Mouse (Mus musculus) thymus, postnatal 14 days (tissue): ENCODE data around the gene Spink4.

ENCODE experiments used
- DNase-seq: peaks from one replicate; pipeline ENCODE4 v3.0.0; 2021

Spink4 gene

DNA sequence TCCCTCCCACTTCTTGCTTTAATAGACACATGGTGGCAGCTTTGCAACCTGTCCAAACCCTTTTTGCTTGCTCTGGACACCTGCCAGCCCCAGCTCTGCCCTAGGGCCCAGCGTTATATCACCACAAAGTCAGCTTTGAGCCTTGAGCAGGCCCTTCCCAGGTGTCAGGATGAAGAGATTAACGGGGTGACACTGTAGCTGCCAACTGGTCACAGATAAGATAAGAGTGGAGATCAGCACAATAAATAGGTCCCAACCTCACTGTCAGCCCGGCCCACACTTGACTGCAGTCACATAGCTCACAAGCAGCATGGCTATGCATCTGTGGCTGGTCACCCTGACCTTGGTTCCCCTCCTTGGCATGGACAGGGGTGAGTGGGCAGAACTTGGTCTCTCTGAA, at the start of gene Spink4:
Spink4 (plus strand) TSS at position 268 of the 400 bp plus-strand sequence.
- no peak for DNase-seq

DNA sequence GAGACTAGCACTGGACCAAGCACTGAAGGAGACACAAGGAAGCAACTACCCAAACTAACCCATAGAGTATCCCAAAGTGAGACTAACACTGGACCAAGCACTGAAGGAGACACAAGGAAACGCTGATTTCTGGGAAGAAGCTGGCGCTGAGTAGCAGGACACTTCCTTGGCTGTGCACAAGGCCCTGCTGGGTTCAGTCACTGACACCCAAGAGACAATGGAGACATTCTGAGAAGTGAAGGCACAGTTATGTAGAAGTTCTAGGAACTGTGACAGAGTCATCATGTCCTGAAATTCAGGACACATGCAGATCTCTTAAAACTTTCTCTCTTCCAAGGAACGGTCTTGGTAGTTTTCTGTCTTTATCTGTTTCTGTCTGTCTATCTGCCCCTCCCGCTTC, 49.6 kb upstream of the Spink4 start:
- DNase-seq, result no peak

DNA sequence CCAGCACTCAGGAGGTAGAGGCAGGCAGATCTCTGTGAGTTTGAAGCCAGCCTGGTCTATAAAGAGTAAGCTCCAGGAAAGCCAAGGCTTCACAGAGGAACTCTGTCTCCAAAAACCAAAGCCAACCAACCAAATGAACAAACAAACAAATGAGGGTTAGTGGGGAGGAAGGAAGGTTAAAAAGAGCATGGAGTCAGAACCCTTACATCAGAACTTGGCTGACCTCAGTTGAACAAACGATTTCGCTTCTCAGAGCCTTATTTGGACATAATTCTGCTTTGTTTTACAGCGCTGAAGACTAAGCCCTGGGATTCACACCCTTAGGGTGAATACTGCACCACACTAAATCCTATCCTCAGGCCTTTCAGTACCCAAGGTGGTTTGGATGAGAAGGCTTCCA, 47.7 kb upstream of the Spink4 start:
- no peak for DNase-seq

DNA sequence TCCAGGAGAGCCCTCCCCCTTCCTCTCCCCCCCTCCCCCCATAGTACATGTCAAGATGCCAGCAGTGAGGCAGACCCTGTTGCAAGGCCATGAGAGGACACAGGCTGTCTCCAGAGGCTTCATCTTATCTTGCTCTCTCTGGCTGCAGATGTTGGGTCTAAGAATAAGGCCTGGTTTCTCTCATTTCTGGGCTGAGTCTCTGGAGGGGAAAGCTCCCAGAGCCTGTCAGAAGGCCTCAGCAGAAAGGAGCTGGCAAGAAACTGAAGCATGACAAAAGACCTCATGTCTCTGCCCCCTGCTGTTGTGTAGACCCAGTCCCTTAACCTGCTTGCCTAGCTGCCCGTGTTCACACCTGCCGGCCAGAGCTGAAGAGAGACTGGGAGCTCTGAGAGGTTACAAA, 46.5 kb upstream of the Spink4 start:
- DNase-seq, result no peak

DNA sequence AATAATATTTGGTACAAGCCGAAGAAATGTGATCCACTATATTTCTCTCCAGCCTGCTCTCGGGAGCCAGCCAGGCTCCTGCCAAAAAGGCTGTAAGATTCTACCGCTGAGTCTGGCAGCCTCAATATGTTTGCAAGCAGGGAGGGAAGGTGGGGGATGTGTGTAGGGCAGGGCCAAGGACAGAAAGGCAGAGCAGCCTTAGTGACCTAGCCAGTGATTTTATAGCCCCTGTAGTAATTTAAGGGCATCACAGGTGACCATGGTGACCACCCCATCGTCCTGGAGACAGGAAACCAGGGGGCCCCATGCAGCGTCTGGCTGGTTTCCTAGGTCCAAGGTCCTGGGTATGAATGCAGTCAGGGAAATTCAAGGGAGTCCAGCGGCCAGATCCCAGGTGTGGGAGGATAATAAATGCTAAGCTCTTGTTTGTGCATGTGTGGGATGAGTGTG, 45.7 kb upstream of the Spink4 start:
- no peak for DNase-seq

DNA sequence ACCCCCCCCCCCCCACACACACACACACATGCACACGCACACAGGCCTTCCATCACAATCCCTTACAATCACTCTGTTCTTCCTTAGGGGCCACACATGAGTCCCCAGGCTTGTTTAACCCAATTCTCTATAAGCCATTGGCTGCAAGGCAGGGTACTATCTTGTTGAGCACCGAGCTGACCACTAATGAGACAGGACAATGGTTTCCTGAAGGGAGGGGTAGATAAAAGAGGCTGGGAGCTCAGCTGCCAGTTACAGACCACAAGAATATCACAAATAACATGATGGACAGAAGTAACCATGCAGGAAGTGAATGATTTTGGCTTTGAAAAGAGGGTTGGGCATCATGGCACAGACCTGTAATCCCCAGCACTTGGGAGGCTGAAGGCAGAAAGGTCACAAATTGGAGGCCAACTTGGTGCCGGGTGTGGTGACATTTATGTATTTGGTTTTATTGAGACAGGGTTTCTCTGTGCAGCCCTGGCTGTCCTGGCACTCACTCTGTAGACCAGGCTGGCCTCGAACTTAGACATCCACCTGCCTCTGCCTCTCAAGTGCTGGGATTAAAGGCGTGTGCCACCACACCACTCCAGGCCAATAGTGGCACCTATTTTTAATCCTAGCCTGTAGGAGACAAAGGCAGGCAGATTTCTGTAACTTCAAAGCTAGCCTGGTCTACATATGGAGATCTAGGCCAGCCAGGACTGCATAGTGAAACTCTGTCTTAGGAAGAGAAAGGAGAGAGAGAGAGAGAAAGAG, 44.9 kb upstream of the Spink4 start:
- peak; percentile 7 for DNase-seq

DNA sequence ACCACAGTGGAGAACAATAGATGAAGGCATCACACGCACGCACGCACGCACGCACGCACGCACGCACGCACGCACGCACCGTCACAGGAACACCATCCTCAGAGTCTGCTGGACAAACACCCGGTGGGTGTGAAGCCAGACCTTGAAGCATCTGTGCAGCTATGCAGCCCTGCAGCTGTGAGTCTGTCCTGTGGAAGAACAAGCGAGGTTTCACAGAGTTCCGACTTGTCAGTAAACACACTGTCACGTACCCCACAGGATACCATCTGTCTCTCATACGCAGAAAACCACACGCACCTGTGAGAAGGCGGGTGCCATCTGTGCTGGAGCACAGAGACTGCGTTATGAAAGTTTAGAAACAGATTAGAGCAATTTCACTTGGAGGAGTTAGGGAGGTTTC, 44.0 kb upstream of the Spink4 start:
- DNase-seq, result peak; percentile 84

DNA sequence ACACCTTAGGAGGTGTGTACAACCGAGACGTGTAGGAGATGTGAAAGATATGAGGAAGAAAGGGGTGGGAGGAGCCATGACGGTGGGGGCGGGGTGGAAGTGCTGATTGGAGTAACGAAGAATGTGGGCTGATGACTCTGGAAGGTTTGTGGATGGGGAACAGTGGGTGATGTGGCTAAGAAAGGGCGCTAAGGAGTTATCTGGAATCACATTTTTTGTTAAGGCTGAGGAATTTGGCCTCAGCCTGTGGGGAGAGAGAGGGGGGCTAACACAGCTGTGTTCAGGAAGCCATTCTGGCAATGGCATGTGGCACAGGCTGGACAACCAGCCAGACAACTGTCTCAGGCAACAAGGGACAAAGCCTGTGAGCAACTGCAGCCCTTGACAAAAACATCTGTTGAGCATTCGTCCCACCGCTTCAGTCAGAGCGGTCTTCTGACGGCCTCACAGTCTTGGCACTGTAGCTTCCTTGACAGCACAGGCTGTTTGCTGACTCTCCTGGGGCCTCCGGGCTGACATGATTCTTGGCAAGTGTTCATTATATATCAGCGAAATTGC, 43.0 kb upstream of the Spink4 start:
- peak; percentile 47 for DNase-seq

DNA sequence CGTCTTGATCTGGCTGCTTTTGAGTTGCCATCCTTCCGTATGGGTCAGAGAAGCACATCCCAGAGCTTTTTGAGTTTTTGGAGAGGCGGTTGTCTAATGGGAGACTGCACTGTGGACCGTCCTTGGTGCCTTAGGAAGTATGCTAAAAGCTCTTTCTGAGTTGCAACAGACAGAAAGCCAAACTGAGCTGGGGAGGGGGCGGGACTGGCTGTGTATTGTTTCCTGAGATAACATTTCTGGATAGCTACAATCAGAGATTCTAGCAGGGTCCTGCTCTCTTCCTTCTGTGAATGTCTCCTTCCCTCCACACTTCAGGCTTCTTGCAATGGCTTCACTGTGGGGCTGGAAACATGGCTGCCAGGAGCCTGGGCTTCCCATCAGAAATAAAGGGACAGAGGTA, 42.3 kb upstream of the Spink4 start:
- DNase-seq, result peak; percentile 6

DNA sequence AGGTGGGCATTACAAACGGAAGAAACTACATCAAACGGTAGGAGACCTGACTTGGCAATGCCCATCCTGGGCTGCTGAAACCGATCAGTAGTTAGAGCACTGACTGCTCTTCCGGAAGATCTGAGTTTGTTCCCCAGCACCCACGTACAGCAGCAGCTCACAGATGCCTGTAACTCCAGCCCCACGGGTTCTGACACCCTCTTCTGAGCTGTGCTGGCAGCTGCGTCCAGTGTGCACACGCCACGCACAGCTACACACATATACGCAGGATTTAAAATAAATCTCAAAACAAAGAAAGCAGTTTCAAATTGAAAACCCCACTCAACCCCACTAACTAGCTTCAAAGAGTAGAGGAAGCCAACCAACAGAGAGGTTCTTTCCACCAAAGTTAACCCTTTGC, 36.7 kb upstream of the Spink4 start:
- DNase-seq, result peak; percentile 42

DNA sequence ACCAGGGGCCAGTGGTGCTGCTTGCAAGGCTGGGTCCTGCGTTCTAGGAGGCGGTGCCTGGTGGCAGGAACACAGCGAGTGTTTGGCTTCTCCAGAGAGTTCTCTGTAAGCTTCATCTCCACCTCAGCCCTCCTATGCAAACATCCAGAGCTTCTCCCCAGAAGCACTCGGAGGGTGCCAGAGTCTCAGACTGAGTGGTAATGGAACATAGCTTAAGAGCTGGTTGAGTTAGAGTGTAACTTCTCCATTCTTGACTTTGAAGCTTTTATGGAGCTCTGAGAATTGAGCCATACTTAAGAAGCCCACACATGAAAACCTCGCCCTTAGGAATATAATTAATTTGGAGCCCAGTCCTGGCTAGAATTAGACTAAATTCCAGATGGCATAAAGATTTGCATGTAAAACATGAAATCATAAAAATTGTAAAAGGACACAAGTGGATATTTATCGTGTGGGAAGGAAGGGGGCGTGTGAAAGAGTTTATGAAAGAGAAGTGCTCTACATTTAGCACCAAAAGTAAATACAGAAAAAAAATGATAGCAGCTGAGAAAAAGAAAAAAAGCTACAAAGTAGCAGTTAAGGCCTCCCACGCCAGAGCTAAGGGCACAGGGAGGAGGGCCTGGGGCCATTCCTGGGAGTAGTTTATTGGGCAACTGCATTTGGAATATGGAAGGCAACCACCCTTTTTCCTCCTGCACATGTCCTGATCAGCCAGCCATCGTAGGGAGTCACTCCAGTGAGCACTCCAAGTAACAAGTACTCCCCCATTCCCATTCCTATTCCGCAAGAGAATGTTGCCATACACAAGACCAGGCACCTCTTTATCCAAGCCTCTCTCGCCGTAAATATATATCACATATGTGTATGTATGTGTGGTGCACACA, 35.3 kb upstream of the Spink4 start:
- no peak for DNase-seq

DNA sequence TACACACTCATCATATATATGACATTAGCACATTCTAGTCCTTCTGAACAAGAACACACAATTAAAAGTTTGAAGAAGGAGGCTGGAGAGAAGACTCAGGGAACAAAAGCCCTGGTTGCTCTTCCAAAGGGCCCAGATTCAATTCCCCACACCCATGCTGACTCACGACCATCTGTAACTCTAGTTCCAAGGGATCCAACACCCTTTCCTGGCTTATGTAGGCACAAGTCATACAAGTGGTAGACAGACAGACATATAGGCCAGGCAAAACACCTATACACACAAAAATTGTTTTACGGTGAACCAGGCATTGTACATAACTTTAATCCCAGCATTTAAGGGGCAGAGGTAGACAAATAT, 34.7 kb upstream of the Spink4 start:
- DNase-seq, result no peak

DNA sequence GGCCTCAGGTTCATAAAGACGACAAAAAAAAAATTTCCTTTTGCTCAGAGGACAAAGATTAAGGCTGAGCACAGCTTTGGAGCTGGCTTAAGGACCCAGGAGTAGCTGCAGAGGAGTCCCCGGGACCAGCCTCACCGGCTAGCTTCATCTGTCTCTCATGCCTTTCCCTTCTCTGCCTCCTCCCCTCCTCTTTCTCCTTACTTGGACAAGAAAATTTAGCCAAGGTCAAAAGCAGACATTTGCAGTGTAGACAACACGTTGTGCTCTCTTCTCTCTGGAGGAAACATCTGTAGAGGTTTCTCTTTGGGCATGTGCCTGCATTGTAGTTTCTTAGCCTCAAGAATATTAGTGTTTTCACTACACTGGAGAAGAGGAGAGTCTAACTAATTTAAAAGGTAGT, 34.0 kb upstream of the Spink4 start:
- DNase-seq, result no peak

DNA sequence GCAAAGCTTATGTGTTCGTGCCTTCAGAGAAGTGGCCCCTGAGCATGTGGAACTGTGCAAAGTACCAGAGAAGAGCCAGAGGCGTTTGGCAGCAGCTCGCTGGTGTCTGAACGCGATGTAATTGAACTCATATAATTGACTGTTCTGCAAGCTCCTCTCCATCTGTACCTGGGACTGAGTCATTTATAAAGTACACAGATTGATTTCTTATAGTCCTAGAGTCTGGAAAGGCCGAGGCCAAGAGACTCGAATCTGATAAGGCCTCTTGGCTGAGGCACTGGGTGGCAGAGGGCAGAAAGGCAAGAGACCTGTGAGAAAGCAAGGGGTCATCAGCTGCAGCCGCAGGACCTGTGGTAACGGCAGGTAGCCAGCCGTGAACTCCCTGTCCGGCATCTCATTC, 31.0 kb upstream of the Spink4 start:
- no peak for DNase-seq

DNA sequence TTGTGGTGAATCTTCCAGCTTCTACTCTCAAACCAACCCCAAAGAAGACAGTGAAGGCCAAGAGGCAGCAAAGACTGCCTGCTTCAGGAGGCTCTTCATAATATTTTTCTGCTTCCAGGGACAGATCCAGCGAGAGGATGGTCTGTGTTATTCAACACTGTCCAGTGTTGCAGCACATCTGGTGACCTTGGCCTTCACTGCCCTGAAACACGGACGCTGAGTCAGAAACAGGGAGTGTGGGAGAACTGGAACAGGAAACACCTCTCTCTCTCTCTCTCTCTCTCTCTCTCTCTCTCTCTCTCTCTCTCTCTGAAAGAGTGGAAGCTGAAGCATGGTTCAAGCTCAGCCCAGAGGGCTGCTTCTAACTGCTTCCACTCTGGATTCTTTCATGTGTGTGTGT, 30.6 kb upstream of the Spink4 start:
- no peak for DNase-seq

DNA sequence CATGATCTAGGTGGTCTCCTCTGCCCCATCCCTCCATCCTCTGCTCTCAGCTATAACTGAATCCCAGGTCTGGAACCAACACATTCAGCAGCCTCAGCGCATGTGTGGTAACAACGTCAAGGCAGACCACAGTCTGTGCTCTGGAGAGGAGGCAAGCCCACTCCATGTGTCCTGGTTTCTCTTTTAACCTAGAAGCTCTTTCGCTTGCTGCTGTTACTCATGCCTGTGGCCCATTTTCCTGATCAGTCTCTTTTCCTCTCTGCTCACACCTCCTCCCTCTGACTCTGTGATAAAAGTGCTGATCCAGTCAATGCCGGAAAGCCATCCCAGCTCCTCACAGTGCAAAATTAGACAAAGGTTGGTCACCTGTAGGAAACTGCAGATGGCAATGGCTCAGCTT, 29.9 kb upstream of the Spink4 start:
- no peak for DNase-seq

DNA sequence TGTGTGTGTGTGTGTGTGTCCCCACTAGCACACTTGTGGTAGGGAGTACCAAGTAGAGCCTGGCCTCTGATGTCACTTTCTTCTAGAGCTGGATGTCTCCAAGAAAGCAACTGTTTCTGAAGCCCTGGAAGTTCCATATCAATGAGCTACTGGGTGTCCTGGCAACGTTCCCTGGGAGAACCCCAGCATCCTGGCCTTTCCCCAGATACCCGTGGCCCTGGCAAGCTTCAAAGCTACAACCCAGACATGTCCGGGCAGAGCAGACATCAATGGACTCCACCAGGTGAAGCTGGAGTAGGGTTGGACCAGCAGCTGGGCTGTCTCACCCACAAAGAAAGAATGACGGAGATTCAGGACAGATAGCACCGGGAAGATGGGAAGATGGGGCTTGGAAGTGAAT, 28.6 kb upstream of the Spink4 start:
- DNase-seq, result no peak

DNA sequence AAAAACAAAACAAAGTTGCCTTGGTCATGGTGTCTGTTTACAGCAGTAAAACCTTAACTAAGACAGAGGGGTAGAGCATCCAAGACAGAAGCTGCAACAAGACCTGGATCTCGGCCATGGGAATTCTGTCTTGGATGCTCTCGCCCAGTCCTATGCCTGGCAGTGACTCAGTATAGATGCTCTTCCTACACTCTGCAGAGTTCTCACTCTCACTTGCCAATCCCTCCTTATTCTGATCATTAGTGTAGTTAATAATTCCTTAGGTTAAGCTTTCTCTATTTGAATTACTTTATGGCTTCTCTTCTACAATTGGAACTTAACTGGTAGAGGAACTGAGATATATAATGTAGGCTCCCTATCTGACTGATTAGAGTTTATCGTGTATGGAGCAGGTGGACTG, 24.7 kb upstream of the Spink4 start:
- no peak for DNase-seq

DNA sequence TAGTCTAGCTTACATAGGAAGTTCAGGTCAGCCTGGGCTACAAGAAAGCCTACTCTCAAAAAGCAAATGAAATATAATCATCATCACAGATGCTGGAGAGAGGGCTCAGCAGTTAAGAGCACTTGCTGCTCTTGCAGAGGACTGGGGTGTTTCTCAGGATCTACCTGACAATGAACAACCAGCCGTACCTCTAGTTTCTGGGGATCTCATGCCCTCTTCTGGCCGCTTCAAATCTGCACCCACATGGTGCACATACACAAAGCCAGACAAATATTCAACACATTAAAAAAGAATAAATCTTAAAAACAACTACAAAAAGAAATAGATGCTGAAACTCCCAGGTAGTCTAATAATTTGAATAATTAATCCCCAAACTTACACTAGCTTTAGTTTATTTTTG, 24.2 kb upstream of the Spink4 start:
- DNase-seq, result no peak

DNA sequence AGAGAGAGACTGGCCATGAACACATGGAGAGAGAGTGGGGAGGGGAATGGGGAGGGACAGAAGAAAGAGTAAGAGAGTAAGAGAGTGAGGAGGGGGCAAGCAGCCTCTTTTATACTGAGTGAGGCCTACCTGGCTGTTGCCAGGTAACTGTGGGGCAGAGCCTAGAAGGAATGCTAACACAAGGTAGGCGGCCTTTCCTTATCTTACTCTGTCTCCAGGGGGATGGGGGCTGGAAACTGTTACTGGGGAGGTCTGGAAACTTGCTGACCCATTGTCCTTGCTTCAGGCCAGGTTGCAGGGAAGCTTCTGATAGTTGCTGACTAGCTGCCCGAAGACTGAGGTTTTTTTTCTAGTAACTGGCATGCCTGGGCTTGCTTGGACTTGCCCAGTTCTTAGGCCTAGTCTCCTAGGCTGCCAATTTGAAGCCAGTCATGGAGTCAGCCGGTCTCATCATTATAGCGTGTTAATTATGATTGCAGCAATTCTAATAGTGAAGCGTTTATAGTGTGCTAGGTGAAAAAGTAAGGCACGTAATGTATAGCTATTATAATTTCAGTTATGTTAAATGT, 21.3 kb upstream of the Spink4 start:
- no peak for DNase-seq

DNA sequence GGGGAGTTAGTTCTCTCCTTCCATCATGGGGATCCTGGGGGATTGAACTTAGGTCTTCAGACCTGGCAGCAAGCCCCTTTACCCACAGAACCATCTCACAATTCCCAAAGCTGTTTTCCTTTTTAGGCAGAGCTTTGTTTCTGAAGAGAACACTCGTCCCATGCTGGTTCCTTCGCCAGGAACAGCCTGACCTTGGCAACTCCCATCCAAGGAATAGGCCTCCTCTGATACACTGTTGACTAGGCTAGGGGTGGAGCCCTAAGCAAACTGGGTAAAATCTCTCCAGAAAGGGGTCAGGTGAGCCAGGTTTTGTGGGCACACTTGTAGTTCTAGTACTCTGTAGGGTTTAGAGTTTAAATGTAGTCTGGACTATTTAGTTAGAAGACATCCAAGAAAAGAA, 20.6 kb upstream of the Spink4 start:
- DNase-seq, result no peak

DNA sequence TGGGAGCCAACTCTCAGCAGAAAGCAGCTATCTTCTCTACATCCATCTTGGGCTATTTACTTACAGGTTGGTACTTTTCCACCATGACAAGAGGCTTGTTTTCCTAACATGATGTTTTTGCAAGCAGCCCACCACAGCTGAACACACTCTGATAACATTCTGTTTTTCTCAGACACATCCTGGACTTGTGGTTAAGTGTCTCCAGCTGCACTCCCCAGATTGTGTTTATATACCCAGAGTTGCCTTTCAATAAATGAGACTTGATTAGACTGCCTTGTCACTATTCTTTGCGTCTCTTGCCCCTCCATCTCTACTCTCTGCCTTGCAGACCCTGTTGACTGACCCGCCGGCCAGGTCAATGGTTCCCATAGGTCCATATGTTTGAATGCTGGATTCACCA, 19.8 kb upstream of the Spink4 start:
- DNase-seq, result no peak

DNA sequence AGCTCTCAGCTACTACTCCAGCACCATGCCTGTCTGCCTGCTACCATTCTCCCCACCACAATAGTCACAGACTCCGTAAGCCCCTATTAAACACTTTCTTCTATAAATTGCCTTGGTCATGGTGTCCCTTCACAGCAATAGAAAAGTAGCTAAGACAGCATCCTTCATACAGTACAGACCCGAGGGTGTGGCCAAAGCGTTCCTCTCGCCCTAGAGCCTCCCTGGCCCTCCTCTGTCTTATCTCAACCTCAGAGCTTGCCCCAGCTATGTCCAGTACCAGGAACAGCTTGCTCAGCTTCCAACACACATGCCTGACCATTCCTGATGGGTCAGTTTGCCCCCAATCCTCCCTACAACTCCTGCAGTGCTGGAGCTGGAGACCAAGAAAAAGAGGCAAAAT, 19.2 kb upstream of the Spink4 start:
- no peak for DNase-seq

DNA sequence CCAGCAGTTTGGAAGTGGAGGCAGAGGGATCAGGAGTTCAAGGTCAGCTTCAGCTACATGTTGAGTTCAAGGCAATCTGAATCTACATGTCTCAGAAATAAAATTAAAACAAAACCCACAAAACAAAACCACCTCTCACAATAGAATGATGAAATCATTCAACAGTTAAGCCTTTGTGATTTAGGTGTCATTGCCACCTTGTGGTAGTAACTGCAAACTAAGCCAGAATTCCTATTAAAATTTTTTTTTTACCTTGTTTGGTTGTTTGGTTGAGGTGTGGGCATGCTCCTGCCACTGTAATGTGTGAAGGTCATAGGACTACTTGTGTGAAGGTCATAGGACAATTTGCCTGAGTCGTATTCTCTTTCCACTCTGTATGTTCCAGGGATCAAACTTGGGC, 13.6 kb upstream of the Spink4 start:
- DNase-seq, result peak; percentile 19
